Mouse (Mus musculus) lung, adult 2 months (tissue): ENCODE data around the gene Maz. TPM values are rescaled to one million over a fixed set of nuclear protein-coding genes. Genes with fewer than 3 reads are reported as not detected.

Source experiments
- DNase-seq: peaks from one replicate; pipeline ENCODE4 v3.0.0; 2022
- H3K4me1 ChIP-seq: fragments of 200-500 bp; 2 replicates; pipeline ENCODE4 v1.6.1; 2011; ENCODE audit warnings: low read length; ENCODE audit not compliant: control insufficient read depth, insufficient read depth
- H3K4me3 ChIP-seq: fragments of 200-500 bp; replicated peaks from 2 replicates; pipeline ENCODE3; 2011; ENCODE audit warnings: low read depth, mild to moderate bottlenecking, control low read depth, low read length; ENCODE audit errors: extremely low read depth
- CTCF ChIP-seq: fragments of 200-500 bp; IDR thresholded peaks from 2 replicates; pipeline ENCODE4 v1.5.1; 2011; ENCODE audit warnings: mild to moderate bottlenecking, low read length, control low read depth; ENCODE audit not compliant: insufficient read depth
- POLR2A ChIP-seq: fragments of 200-500 bp; IDR thresholded peaks from 2 replicates; pipeline ENCODE4 v1.6.1; 2011; ENCODE audit warnings: low read depth, mild to moderate bottlenecking, control low read depth, low read length, borderline replicate concordance; ENCODE audit errors: extremely low read depth
- WGBS: fragments of 180-500 bp; shearing (Covaris S2); methylation state at CpG from one replicate; pipeline ENCODE4 v1.1.7; 2018; 5-methylcytosine and 5-hydroxymethylcytosine counted together
- polyA plus RNA-seq: library from polyadenylated mRNA; depleted of rRNA; stranded (reverse); fragments of >200 nt; gene quantifications from 2 replicates; pipeline ENCODE4 v1.2.3, GENCODE M21; 2012

Maz gene
- polyA plus RNA-seq, 1 experiment, result 131 TPM

DNA sequence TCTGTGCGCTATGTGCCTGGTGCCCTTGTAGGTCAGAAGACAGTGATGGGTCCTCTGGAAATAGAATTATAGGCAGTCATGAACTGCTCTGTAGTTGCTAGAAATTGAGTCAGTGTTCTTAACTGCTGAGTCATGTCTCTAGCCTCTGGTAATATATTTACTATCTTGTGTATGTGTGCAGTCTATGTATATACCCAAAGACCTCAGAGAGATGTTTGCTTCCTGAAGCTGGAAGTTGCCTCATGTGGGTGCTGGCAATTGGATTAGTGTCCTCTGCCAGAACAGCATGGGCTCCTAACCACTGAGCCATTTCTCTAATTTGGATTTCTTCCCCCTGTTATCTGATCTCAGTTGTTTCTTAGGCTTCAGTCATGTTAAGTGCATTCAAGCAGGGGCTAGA lies 3.3 kb upstream of the Maz start:
- DNase-seq, result no peak
- peaks cover 8% of the 10 kb centered on the region; the same call in 1 of the 2 replicates for H3K4me1 ChIP-seq
- WGBS, result 97% methylated on average over 1 of the region's 1 CpGs
- TF ChIP-seq CTCF, result no peak
- no peak for TF ChIP-seq POLR2A
- H3K4me3 ChIP-seq, result no peak overlapping the region

DNA sequence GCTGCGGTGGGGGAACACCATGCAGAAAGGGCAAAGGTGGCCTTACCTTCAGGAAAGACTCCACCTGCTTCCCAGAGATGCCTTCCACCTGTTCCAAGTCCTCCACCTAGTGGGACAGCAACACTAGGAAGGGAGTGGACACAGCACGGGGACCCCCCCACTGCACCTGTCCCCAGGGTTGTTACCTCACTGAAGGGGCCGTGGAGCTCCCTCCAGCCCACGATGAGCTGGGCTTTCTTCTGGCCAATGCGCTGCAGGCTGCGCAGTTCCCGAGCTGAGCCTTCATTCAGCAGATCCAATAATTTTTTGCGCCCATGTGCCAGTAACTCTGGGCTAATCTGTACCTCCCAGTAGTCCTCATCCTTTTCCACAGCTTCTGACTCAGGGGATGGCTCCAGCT lies 1.0 kb upstream of the Maz start:
- WGBS, result 53% methylated on average over 8 of the region's 8 CpGs
- no peak for DNase-seq
- Histone ChIP-seq H3K4me1 (peaks cover 11% of the 10 kb centered on the region; the same call in 1 of the 2 replicates), H3K4me3 (peak overlapping the region; percentile 55)
- no peak for TF ChIP-seq POLR2A
- TF ChIP-seq CTCF, result no peak

DNA sequence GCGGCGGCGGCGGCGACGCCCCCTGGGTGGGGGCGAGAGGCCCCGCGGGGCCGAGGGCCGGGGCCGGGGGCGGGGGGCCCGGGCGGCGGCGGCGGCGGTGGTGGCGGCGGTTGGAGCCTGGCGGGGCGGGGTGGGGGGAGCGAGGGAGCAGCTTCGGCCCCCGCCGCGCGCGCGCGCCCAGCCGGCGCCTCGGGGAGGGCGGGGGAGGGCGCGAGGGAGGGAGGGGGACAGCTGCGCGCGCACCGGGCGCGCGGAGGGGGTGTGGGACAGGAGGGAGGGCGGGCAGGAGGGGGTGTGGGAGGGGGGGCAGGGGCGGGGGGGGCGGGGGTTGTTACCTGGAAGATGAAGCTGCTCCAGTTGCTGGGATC lies 237 bp downstream of the Maz start:
- Histone ChIP-seq H3K4me3 (peak overlapping the region; percentile 73), H3K4me1 (peaks cover 11% of the 10 kb centered on the region; the same call in 1 of the 2 replicates)
- no peak for DNase-seq
- 1% methylated on average over 16 of the region's 48 CpGs for WGBS
- TF ChIP-seq CTCF (no peak), POLR2A (0 out of 2 replicates have a peak, but pooled peaks have one; percentile 9)

DNA sequence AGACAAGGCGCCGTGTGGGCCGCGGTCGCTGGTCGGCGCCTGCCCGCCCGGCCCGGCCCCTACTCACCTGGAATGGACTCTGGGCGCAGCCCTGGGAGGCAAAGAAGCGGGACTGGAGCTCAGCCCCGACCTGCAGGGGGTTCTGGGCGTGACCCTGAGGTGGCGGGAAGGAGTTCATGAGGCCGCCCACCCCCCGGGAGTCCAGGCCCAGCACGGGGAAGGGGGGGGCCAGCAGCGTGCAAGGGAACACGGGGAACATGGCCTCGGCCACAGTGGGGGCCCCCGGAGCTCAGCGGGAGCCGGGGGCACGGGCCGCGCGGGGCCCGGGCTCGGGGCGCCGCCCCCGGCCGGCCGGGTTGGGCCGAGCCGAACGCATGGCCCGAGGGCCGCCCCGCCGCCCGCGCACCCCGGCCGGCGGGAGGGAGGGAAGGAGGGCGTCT lies 656 bp downstream of the Maz start:
- peak overlapping the region; percentile 73 for H3K4me3 ChIP-seq
- peaks cover 10% of the 10 kb centered on the region; the same call in 1 of the 2 replicates for H3K4me1 ChIP-seq
- peak; percentile 63 for DNase-seq
- WGBS, result under 1% methylated on average over 24 of the region's 48 CpGs
- TF ChIP-seq POLR2A, result peak; percentile 17; the same call in 1 of the 2 replicates
- TF ChIP-seq CTCF, result no peak

DNA sequence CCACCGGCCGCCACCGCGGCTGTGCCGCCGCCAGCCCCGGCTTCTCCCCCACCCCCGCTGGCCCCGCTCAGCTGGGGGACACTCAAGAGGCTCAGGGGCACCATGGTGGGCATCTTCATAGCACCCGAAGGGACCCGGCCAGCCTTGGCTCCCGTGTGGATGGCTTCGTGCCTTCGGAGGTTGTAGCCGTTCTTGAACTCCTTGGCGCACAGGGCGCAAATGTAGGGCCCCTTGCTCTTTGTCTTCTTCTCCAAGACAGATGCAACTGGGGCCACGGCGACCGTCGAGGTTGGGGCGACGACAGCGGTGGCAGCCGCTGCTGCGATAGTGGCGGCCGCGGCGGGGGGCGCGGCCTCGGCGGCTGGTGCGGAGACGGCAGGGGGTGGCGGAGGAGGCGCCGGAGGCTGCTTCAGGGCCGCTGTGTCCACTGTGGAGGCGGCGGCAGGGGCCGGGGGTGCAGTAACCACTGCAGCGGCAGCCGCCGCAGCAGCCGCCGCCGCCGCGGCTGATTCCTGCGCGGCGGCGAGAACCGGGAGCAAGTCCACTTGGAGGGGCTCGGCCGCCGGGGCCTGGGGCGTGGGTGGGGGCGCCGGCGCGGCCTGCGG lies 1.2 kb downstream of the Maz start:
- TF ChIP-seq CTCF, result no peak
- no peak for TF ChIP-seq POLR2A
- WGBS, result under 1% methylated on average over 53 of the region's 65 CpGs
- Histone ChIP-seq H3K4me1 (peaks cover 10% of the 10 kb centered on the region; the same call in 1 of the 2 replicates), H3K4me3 (peak overlapping the region; percentile 73)
- peak; percentile 52 for DNase-seq

DNA sequence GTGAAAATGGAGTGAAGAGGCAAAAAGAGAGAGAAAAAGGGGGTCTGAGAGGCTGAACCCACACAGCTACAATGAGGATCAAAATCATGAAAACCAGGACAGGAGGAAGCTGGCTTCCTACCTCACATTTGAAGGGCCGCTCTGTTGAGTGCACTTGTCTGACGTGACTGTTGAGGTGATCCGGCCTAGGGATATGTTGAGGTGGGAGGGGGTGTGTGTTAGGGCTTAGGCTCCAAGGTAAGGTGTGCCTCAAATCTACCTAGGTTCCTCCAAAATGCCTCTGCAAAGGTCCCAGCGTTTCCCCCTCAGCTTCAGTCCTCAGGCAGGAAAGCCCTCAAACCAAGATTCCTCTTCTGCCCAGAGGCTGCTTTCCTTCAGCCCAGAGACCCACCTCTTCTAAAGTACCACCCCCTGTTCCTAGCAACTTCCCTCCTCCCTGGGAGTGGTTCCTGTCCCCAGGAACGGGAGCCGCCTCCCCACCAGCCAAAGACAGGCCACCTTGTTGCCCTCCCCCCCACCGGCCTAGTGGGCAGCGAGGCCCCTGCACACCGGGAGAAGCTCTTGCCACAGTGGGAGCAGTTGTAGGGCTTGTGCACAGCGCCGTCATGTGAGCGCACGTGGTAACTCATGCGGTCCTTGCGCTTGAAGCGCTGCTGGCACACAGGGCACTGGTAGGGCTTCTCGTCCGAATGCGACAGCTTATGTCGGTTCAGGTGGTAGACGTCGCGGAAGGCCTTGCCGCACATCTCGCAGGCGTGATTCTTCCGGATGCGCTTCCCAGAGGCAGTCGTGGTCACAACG lies 1.9 kb downstream of the Maz start:
- WGBS, result 3% methylated on average over 30 of the region's 30 CpGs
- Histone ChIP-seq H3K4me3 (peak overlapping the region; percentile 73), H3K4me1 (peaks cover 10% of the 10 kb centered on the region; the same call in 1 of the 2 replicates)
- DNase-seq, result peak; percentile 80
- TF ChIP-seq CTCF, result peak; percentile 79
- TF ChIP-seq POLR2A, result peak; percentile 42; the same call in 1 of the 2 replicates

DNA sequence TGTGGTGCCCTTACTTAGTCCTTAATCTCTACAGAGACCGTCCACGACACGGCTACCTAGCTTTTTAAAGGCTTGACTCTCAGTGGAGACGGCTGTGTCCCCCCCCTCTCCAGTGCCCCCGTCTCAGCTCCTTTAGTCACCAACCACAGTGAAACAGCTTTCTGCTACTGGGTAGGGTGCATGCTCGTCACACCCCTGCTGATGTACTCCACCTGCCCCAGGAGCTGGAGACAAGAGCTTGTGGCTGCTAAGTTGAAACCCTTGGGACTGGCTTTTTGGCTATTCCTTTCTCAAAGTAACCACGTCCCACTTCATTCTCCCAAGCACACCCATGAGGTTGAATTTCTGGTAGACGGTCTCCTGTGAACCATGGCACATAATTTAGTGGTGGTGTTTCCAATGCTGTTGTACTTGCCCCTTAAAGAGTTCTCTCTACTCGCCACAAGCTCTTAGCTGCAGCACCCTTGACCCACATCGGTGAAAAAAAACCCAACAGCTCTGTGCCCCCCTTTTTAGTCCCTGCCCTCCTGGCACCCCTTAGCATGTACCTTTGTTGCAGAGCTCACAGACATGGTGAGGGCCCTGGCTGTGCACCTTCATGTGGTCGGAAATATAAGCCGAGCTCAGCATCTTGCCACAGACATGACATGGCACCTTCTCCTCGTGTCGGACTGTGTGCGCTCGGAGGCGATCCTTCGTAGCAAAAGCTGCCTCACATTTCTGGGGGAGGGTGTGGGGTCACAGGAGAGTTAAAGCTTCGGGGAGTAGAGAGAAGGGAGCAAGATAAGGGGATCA lies 2.7 kb downstream of the Maz start:
- 33% methylated on average over 19 of the region's 19 CpGs for WGBS
- Histone ChIP-seq H3K4me3 (no peak overlapping the region), H3K4me1 (peaks cover 10% of the 10 kb centered on the region; the same call in 1 of the 2 replicates)
- no peak for DNase-seq
- no peak for TF ChIP-seq POLR2A
- TF ChIP-seq CTCF, result no peak

DNA sequence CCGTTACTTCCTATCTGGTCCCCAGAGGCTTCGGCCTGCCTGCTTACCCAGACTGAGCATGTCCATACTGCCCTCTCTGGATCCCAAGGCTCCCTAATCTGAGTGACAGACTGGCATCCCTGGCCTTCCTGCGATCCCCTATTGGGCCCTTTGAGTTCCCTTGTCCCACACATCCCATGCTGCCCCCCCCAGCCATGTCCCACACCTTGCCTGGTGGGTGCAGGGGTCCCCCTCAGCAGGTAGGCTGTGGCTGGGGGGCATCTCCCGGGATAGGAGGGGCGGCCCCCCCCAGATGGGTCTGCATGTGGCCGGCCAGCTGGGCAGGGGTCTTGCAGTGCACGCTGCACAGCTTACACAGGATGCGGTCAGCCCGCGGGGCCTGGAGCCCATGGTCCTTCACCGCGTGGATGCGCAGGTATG lies 3.6 kb downstream of the Maz start:
- WGBS, result 73% methylated on average over 13 of the region's 13 CpGs
- no peak for DNase-seq
- no peak for TF ChIP-seq CTCF
- no peak for TF ChIP-seq POLR2A
- Histone ChIP-seq H3K4me3 (no peak overlapping the region), H3K4me1 (peaks cover 10% of the 10 kb centered on the region; the same call in 1 of the 2 replicates)

DNA sequence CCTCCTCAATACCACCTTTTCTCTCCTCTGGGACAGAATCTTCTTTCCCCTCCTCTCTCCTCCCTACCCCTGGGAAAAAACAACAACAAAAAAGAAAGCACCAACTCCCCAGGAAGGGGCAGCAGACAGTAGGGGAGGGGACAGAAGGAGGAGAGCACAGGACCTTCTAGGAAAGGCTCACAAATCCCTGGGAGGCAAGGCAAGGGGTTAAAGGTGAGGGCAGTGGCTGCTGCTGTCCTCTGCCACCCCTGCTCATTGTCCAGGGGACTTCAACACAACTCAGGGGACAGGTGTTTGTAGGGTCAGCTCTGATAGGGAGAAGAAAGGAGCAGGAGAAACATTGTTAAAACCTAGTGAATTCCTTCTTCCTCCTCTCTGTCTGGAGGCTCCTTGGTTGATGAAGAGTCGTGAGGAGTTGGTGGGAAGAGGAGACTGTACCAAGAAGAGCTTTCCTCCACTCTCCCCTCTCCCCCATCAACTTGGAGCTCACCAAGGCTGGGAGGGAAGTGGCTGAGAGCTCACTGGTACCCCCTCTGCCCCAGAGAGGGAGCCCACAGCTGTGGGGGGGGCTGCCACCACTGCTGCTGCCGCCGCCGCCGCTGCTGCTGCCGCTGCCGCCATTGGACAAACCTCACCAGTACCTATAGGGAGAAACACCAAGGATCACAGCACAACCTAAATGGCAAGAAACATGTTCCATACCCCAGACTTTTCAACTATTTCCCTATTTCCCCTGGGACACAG lies 4.1 kb downstream of the Maz start:
- no peak for DNase-seq
- 74% methylated on average over 7 of the region's 7 CpGs for WGBS
- TF ChIP-seq CTCF, result no peak
- no peak for TF ChIP-seq POLR2A
- H3K4me1 ChIP-seq, result peaks cover 7% of the 10 kb centered on the region; the same call in 1 of the 2 replicates
- H3K4me3 ChIP-seq, result no peak overlapping the region
